Mouse (Mus musculus): ENCODE results near the gene Il20rb.

- peak; percentile 87 for TF ChIP-seq CTCF (IDR thresholded peaks at IDR 0.05; ENCODE audit: low read depth)
- no peak for TF ChIP-seq EP300 (optimal IDR thresholded peaks at IDR 0.05)
Measured at GRCm38 (mm10) chr9:100453944-100454663, 32.5 kb downstream of the Il20rb start.
